Mouse (Mus musculus) G1E (cell line): Measurements from ENCODE around the gene Rgs17.

ENCODE experiments used
- CTCF ChIP-seq: IDR thresholded peaks from 2 replicates; pipeline ENCODE4 v1.5.1; 2012; ENCODE audit warnings: low read depth, low read length, inconsistent platforms, mixed read lengths
- GATA1 ChIP-seq: IDR thresholded peaks from 2 replicates; pipeline ENCODE4 v1.6.1; 2012; ENCODE audit warnings: borderline replicate concordance, low read length, inconsistent platforms, mixed read lengths

- TF ChIP-seq CTCF (no peak), GATA1 (no peak)
These were observed 115.2 kb downstream of the Rgs17 start for GRCm38 (mm10) chr10:5806996-5807395.
